Mouse (Mus musculus) spleen, postnatal 36 days (tissue): Measurements from ENCODE around the gene Drc1.

ENCODE experiments used
- DNase-seq, 2 experiments: peaks; one replicate each; pipeline ENCODE4 v3.0.0; 2022; ENCODE audit warnings: low spot score in 2 of 2, mixed read lengths in 1 of 2

Drc1 gene

DNA sequence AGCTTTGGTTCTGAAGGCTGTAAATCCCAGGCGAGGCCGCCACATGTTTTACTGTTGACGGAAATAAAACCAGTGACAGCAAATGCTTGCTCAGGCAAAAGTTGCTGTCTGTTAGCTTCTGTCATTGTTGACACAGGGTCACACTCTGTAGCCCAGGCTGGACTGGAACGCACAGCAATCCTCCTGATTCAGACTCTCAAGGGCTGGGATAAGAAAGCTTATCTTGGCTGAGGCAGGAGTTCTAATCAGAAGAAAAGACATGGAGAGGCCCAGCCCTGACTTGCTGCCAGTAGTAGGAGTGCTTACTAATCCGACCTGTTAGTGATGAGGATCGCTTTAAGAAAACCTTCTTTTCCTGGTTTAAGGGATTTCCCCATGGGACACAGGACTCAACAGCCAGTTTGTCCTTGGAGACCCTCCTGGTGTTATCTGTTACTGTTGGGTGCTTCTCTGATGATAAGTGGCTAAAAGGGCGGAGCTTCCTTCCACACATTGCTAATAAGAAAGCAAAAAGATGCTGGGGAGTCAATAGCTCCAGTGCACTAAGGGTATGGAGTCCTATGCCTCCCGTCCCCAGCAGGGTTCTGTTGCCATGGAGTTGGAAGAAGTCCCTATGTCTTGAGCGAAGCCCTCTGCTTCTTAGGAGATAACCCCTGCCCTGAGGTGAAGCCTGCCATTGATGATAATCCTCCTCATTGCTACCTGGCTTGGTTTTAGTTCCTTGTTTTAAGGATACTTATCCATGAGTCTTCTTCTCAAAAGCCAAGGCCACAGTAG, 6.1 kb downstream of the Drc1 start:
- no peak for DNase-seq

DNA sequence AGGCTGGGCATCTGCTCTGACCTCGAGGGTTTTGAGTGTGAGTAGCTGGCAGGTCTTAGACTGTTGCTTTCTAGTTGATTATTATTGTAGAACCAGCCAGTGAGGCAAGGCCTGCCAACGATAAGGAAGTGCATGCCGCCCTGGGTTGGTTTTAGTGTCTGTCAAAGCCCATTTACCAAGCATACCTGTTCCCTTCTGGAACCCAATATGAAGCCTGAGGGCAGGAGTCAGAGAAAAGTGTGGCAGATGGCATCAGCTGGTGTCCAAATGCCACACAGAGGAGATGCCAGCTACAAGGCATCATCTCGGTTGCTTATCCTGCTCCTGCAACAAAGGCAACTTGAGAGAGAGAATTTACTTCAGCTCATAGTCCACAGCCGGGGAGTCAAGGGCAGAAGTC, 59.6 kb downstream of the Drc1 start:
- DNase-seq = no peak

DNA sequence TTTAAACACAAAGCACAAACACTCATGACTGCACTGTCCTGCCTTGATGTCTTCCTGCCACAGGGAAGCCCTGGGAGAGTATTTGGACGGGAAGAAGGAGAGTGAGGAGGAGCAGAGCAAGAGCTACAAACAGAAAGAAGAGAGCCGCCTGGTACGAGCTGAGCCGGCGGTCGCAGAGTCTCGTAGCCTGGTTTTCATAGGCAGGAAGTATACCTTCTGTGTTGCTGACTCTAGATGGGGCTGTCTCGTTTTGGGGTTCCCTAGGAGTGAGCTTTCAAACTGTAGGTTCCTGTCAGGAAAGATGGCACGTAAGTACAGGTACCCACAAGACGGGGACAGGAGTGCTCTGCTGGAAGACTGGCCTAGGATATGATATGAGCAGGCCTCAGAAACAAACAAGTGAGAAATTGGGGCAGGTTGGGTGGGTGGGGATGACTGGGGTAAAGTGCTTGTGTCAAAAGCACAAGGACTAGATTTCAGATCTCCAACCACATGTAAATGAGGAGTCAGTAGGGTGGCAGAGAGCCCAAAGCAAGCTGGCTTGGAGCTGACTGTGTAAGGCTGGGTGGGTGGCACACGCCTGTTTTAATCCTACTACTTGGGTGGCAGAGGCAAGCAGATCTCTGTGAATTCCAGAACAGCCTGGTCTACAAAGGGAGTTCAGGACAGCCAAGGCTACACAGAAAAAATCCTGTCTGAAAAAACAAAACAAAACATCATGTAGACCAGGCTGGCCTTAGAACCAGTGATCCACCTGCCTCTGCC, 60.6 kb downstream of the Drc1 start:
- no peak for DNase-seq

DNA sequence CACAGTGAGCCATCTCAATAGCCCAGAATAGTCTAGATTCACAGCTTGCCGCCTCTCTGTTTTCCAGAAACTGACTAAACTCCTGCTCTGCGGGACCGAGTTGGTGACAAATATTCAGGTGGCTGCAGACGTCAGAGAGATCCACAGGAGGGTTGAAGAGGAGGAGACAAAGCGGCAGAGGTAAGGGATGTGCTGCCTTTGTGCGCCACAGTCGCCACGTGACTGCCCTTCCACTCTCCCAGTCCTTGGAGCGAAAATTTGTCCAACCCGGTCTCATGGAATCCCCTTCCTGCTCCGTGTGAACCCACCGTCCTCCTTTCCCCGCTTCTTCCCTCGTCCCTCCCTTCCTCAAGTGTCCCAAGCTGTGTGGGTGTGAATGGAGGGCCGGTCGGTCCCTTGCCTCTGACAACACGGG, 61.4 kb downstream of the Drc1 start:
- DNase-seq = no peak

DNA sequence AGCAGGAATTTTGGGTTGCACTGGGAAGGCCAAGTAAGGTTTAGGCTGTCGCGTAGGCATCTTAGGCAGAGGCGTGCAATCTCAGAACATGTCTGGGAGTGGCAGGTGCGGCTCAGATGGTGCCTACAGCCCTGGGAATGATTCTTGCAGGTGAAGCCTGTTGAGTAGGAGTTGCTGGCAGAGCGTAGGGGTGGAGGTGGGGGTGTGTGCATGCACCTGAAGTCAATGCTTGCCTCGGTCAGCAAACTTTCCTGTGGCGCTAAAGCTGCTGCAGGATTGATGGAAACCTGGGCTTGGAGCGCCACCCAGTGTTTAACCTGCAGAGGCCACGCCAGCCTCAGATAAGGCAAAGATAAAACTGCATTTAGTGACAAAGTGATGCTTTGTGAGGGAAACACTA, 61.9 kb downstream of the Drc1 start:
- peak; percentile 12 to 27 for DNase-seq

DNA sequence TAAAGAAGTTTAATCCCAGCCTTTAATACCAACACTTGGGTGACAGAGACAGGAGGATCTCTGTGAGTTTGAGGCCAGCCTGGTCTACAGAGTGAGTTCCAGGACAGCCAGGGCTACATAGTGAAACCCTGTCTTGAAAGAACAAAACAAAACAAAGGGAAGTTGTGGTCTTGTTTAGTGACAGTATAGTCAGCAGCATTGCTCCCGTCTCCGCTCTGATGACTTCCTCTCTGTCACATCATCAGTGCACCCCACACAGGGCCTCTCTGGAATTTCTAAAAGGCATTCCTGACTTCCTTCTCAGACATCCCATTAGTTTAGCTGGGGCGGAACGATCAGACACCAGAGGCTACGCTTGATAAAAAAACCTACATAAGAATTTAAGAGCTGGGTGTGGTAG, 62.7 kb downstream of the Drc1 start:
- no peak for DNase-seq

DNA sequence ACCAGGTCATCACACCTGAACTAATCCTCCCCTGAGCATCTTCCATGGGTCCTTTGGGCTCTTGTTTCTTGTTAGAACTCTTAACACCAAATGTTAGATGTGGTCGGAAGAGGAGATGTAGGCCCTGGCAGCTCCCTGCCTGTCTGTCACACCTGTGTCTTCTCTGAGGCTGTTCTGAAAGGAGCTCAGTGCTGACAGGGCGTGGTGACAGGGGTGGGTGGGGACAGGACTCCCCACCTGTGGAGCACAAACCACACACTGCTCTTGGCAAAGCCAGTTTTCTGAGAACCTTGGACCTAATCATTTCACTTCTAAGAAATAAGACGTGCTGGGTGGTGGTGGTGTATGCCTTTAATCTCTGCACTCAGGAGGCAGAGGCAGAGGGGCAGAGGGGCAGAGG, 72.4 kb downstream of the Drc1 start:
- DNase-seq = peak; percentile 14 to 18

DNA sequence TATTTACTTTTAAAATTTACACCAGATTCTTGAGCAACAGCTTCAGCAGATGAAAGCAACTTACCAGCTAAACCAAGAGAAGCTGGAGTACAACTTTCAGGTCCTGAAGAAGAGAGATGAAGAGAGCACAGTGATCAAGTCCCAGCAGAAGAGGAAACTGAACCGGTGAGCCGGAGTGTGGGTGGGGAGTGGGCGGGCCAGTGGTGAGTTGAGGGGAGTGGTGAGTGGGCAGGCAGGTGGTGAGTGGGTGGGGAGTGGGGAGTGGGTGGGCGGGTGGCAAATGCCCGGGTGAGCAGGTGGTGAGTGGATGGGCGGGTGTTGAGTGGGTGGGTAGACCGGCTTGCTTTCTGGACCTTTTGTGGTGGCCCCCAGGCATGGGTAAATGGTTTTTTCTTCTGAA, 73.9 kb downstream of the Drc1 start:
- no peak for DNase-seq

DNA sequence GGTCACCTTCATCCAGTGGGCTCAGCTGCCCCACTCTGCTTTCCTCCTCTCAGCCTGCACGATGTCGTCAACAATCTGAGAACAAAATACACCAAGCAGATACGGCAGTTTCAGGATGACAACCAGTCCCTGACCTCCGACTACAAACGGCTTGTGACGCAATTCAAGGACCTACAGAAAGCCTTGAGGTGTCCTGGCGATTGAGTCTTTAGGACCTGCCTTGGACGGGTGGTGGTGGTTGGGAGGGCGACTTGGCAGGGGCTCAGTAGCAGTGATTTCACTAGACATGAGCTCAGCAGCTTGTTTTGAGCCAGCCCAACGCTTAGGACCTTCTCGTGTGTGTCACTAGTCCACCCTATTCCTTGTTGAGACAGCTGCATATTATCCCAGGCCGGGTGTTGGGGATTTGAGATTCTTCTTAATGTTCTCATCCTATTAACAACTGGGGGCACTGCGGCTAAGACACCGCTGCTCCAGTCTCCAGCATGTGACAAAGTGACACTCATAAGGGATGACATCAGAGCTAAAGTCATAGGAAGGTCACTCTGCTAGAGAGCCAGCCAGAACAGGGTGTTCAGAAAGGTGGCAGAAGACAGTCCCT, 74.5 kb downstream of the Drc1 start:
- DNase-seq = no peak

DNA sequence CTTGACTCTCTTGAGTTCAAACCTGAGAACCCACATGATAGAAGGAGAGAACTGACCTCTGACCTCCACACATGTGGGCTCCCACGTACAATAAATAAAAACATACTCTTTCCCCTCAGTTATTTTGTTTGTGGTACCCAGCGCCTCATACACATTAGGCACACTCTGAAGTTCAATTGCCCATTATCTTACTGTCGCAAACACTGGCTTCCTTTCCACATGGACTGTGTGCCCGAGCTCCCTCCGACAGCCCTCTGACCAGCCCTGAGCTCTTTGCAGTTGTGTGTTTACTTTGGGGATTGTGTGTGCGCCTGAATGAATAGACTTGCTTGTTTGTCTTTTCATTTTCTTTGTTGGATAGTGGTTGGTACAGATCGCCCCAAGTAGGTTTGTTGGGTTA, 75.5 kb downstream of the Drc1 start:
- no peak for DNase-seq

DNA sequence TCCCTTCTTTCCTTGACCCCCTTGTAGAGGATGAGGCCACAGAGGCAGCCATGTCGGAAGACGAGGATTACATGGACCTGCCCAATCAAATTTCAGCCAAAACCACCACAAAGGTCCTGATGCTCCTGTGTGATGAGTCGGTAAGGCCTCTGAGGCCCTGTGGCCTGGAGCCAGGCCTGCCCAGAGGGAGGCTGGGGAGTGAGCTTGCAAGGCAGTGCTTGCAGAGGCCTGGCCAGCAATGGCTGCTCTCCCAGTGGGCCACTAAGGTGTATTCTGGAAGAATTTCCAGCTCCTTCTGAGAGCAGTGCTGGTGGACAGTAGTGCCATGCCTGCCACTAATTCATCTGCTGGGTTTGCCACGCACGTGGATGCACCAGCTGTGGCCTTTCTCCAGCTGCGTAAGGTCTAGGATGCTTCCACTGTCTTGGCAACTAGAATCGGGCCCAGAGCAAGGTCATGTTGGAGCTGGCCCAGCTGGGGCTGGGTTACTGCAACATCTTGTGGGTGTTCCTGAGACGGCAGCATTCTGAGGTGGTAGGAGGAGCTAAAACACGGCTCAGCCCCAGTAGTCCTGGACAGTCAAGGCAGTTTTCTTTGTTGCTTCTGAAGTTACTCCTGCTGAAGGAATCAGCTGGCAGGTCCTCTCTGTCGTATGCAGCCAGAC, 77.4 kb downstream of the Drc1 start:
- no peak for DNase-seq

DNA sequence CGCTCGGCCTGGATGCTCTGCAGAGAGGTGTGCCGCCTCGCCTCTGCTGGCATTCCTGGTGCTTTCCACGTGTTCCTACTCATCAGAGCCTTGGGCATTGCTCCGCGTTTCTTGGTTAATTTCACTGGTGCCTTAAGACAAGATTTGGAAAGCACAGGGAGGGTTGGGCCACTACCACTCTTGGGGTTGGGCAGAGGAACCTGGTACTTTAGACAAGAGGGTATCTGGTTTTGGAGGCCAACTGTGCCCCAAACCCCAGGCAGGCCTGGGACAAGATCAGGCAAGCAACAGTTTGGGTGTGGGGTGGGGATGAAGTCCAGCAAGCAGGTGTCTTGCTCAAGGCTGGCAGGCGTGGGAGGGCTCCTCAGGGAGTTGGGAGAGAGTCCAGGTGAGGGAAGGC, 86.2 kb downstream of the Drc1 start:
- no peak for DNase-seq

DNA sequence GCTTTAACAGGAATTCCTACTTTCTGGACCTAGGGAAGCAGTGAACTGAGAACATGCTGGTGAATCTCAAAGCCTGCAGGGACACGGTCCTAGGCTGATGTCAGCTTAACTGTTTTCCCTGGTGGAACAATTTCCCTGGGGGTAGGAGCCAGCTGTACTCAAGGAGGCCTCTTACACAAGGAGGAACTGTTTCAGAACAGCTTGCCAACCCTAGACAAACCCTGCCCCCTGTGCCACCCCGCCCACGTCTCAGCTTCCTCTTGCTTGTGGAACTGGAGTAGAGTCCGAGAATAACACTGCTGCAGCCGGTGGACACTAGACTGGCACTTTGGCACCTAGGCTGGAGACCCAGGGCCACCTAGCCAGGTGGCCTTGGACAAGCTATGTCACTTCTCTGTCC, 88.2 kb downstream of the Drc1 start:
- peak; percentile 32 to 52 for DNase-seq

DNA sequence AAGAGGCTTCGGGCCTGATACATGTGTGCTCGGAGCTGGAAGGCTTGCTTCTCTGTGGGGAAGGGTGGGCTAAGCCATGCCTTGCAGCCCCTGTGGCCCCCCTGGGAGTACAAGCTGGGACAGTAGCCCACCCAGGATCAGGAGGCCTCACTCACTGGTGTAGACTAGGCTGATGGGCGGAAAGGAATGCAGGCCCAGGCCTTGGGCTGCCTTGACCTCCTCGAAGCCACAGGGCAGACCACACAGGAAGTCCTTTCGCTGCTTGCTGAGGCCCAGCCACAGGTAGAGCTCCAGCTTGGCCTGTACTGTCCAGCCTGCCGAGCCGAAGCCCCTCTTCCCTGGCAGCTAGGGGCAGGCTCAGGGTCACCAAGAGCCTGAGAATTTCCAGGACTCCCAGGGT, 101.7 kb downstream of the Drc1 start:
- DNase-seq = no peak

DNA sequence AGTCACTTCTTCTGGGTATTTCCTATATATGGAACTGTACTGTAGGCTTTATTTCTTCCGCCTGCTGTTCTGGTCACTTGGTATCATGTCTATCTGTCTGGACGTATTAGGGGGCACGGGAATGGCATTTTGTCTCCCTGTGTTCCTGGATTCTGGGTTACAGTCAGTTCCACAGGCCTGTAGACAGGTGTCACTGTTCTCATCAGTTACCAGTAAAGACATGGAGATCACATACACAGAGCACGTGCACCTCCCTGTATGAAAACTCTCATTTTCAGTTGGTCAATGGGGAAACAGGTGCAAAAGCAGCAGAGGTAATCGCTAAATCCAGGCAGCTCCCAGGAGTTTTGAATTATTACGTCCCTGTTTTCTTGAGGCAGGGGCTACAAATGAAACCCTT, 106.5 kb downstream of the Drc1 start:
- no peak for DNase-seq

DNA sequence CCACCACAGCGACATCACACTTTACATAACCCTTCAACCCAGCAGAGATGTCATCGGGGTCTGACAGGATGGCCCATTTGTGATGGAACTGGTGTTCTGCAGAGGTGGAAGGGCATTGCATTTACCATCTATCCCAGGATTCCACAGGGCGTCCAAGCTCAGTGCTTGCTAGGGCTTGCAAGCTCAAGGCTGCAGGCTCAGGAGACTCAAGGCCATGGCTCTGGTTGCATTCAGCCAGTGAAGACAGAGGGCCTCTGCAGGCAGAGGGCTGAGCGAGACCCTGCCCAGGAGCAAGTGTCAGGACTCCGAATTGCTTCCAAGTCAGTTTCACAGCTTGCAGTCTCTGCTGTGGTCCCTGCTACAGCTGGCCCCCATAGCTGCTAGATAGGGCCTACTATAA, 108.6 kb downstream of the Drc1 start:
- no peak for DNase-seq

DNA sequence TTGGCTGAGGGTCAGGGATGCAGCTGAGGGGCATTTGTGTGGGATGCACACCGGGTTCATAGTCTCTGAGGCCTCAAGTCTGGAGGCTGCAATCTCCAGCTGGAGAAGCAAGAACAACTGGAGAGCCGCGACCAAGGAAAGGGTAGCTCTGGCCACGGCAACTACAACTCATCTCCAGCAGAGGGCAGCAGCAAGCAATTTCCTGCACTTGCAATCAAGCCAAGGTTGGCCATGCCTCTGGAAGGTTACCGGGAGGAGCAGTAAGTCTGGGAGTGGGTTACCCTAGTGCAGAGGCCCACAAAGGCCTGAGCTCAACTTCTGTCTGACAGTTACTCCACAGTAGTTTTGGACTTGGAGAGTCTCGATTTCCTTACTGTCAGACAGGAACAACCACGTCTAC, 110.3 kb downstream of the Drc1 start:
- DNase-seq = peak; percentile 8 to 14

DNA sequence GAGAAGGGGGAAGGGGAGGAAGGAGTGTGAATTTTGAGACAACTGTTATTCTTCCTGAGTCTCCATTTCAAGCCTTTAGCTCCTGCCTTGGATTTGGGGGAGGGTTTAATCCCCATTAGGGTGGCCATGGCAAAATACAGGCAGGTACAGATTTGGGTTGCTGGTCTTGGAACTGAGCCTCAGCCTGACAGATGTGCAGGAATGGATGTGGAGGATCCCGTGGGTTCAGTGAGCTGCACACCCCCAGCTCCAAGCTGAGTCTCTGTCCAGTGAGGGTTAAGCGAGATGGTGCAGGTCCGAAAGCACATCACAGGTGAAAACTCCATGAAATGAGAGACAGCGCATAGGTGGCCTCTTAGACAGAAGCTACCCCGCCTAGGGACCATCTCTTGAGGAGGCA, 119.3 kb downstream of the Drc1 start:
- no peak for DNase-seq

DNA sequence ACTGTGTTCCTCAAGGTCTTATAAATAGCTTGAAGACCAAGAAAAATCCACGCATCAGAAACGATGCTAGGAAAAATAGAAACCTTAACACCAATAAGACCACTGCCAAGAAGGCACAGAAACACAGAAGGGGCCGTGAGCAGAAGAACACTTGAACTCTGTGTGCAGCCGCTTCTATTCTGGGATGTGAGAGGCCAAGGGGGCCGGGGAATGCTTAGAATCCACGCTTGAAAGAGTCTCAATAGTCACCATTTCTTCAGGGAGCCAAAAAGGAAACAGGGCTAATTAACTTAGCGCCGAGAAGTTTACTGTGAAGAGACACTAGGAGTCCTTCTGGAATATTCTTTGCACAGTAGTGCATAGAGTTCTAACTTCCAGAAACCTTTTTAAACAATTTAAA, 120.0 kb downstream of the Drc1 start:
- DNase-seq = no peak

DNA sequence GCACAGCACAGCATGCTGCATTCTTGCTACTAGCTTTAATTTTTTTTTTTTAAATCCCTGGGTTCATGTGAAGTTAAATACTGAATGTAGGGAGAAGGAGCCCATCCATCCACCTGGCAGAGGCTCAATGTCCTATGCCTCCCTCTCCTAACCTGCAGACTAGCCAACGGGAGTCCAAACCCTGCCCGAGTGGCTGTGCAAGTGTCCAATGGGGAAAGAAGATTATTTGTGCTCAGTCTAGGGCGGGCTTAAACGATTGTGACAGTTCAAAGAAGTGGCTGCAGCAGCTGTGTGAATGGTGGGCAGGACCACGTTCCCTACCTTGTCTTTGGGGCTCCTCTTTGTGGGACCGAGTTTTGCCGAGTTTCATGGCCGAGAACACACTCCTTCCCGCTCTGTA, 125.7 kb downstream of the Drc1 start:
- DNase-seq = no peak

DNA sequence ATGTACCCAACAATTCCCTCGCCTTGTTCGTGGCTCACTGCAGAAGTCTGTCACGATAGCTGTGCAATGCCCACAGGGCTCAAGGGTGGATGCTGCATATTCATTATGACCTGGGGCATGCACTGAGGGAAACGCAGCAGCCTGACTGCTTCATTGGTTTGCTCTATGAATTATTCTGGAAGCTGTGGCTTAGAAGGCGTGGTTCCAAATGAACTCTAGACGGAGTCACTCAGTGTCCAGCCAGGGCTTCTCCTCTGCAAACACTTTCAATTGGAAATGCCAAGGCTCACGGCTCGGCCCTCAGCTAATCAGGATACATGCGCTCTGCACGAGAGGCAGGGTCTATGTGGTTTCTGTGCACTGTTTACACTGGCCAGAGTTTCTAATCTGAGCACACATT, 130.3 kb downstream of the Drc1 start:
- no peak for DNase-seq

DNA sequence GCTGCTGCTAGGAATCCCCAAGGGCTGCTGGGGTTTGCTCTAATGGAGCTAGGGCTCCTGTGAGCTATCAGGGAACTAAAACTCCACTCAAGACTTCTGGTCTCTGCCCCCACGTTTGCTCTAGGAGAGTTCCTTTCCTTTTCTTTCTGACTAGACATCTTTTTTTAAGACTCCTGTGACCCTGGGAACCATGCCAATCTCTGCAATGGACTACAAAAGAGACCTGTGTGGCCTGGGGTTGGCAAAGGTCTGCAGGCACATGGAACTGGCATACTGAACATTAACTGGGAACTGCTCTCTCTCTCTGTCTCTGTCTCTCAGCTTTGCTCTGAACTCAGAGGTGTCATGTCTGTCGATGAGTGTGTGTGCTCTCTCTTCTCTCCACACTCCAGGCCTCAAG, 134.2 kb downstream of the Drc1 start:
- no peak for DNase-seq

DNA sequence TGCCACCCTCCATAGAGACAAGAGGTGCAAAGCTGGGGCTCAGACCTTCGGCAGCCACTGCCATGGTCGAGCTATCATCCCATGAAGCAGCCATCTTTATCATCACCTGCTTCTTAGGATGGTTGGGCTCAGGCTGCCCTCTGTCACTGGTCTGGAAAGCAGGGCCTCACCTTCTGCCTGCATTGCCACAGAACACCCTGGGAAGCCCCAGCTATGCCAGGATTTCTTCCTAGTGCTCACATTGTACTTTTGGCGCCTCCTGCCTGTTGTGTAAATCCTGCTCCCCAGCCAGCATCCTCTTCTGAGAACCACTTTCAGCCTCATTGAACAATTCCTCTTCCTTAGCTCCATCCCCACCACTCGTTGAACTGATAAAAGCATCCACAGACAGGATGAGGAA, 134.7 kb downstream of the Drc1 start:
- DNase-seq = no peak
